In genomic region chr2:115483418-115484288, GRCm38 (mm10) we compare ENCODE assay signal across 9 mouse cellular contexts.
DNase-seq lines count a peak whose midpoint lies in the region; ATAC-seq and TF ChIP-seq lines count a peak whose summit lies in the region.
"Had no signal": no experiment of that assay in that cellular context is flagged by ENCODE, and none has a peak within 500 bp of the region (broad histone marks: within the 10 kb centered on the region; RNA-seq: fewer than 3 reads in every experiment).

No protein-coding gene starts in this region.

- no peak for TF ChIP-seq CTCF in gastrocnemius, adult 2 months (IDR thresholded peaks at IDR 0.05)

- H3K36me3 ChIP-seq in neural tube, embryonic 14.5 days (ENCODE audit: control insufficient read depth, insufficient read depth, low read length) = no peaks in the 10 kb centered on the region

- peak; percentile 26 for DNase-seq in gastrocnemius, adult 2 months
- DNase-seq in gastrocnemius, postnatal 10 days = no peak
- DNase-seq in forelimb bud, embryonic 11.5 days (ENCODE audit: low read depth, low spot score) = peak; percentile 75
- DNase-seq in kidney, postnatal 36 days = peak; percentile 20
- no peak for DNase-seq in left cerebral cortex, postnatal 36 days (ENCODE audit: low spot score in 2 of 2)
- no peak for DNase-seq in cerebellum, adult 9-11 months
- no peak for DNase-seq in spleen, adult 18-20 months
- DNase-seq: adrenal gland, postnatal 25 days had no signal

- peak overlapping the region; percentile 26 for H3K4me3 ChIP-seq in gastrocnemius, adult 2 months
- H3K4me3 ChIP-seq in neural tube, embryonic 14.5 days (ENCODE audit: low read depth, low read length) = no peak overlapping the region

- H3K9ac ChIP-seq in neural tube, embryonic 14.5 days (replicated peaks; ENCODE audit: low read depth, low read length) = no peak overlapping the region

- H3K27me3 ChIP-seq in neural tube, embryonic 14.5 days (ENCODE audit: control insufficient read depth, insufficient read depth, low read length) = no peaks in the 10 kb centered on the region

- H3K27ac ChIP-seq in gastrocnemius, adult 2 months = no peak overlapping the region
- H3K27ac ChIP-seq in neural tube, embryonic 14.5 days (ENCODE audit: low read depth, low read length) = no peak overlapping the region

- ATAC-seq in neural tube, embryonic 14.5 days (ENCODE audit: low read depth) = peak; percentile 28; the same call in 1 of the 2 replicates

- WGBS in neural tube, embryonic 14.5 days = 63% methylated on average over 13 of the region's 13 CpGs

- no peaks in the 10 kb centered on the region for H3K4me1 ChIP-seq in neural tube, embryonic 14.5 days (ENCODE audit: control insufficient read depth, insufficient read depth, low read length)

- intact Hi-C loops in gastrocnemius, adult 2 months (cut with DNase I) = no loop called here
- intact Hi-C loops in left cerebral cortex, postnatal 36 days (cut with DNase I) = no loop called here

- no peaks in the 10 kb centered on the region for H3K9me3 ChIP-seq in neural tube, embryonic 14.5 days (ENCODE audit: control insufficient read depth, low read length)

- H3K4me2 ChIP-seq in neural tube, embryonic 14.5 days (ENCODE audit: low read depth, low read length) = no peak overlapping the region

Comparison
In these comparisons a context has a peak if more than half of its experiments do, and no peak if none do; other contexts are left out.
1. DNase-seq: peak in gastrocnemius, adult 2 months (single experiment), forelimb bud, embryonic 11.5 days (single experiment) and kidney, postnatal 36 days (2 of 2); none in gastrocnemius, postnatal 10 days (single experiment), left cerebral cortex, postnatal 36 days (0 of 2), cerebellum, adult 9-11 months (single experiment) and spleen, adult 18-20 months (0 of 2).